Mouse (Mus musculus) thymus, adult 2 months (tissue): ENCODE measurements around the gene Rnase12.

ENCODE experiments used
- CTCF ChIP-seq: fragments of 200-500 bp; IDR thresholded peaks from 2 replicates; pipeline ENCODE4 v1.5.1; 2012; ENCODE audit warnings: mild to moderate bottlenecking, control low read depth, low read length, moderate library complexity, borderline replicate concordance; ENCODE audit not compliant: control insufficient read depth, poor library complexity, insufficient read depth; ENCODE audit errors: extremely low read depth
- POLR2A ChIP-seq: fragments of 200-500 bp; IDR thresholded peaks from 2 replicates; pipeline ENCODE4 v1.6.1; 2012; ENCODE audit warnings: mild to moderate bottlenecking, low read length, control low read depth, moderate library complexity; ENCODE audit not compliant: control insufficient read depth, poor library complexity, insufficient read depth; ENCODE audit errors: extremely low read depth

DNA sequence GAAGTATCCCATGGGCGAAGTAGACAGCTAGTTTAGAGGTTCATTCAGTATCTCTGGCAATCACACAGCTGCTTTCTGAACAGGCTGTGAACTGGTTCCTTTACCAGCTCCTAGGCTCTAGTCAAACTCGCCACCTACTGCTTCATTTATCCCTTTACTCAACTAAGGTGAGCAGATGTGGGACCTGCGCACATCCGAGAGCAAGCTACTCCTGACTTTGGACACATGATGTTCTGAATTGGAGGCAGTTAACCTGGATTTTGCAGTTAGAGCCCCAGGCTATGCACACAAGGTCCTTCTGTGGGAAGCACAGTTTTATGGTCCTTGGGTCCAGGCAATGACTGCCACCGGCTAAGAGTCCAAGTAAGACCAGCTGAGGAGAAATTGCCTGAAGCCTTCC is 3.3 kb upstream of the Rnase12 start:
- TF ChIP-seq POLR2A (no peak), CTCF (no peak)
